Mouse (Mus musculus) spleen, adult 18-20 months (tissue): ENCODE data around the gene Tnk2.

Source experiments
- DNase-seq, 2 experiments: peaks; one replicate each; pipeline ENCODE4 v3.0.0; 2022; ENCODE audit warnings: mixed read lengths in 2 of 2

The Tnk2 gene

GRCm38 (mm10) chr16:32723163-32723562 lies 79.5 kb downstream of the Tnk2 start:
- DNase-seq: no peak

- no peak for DNase-seq
Observed at GRCm38 (mm10) chr16:32723767-32724166, 80.1 kb downstream of the Tnk2 start.

- no peak for DNase-seq
Observed at GRCm38 (mm10) chr16:32724259-32724658, 80.6 kb downstream of the Tnk2 start.

- DNase-seq: no peak
Observed at GRCm38 (mm10) chr16:32726501-32726900, 82.8 kb downstream of the Tnk2 start.

GRCm38 (mm10) chr16:32728240-32728639 lies 84.6 kb downstream of the Tnk2 start:
- no peak for DNase-seq

GRCm38 (mm10) chr16:32728730-32729129 lies 85.1 kb downstream of the Tnk2 start:
- no peak for DNase-seq
